Mouse (Mus musculus): ENCODE results near the gene Mpdu1.

- TF ChIP-seq CTCF (IDR thresholded peaks at IDR 0.05; ENCODE audit: borderline replicate concordance, control insufficient read depth, extremely low read depth, insufficient read depth, low read length, poor library complexity): no peak
- no peak for TF ChIP-seq POLR2A (IDR thresholded peaks at IDR 0.05; ENCODE audit: control insufficient read depth, extremely low read depth, insufficient read depth, low read length, poor library complexity)
These were observed 39.4 kb downstream of the Mpdu1 start for GRCm38 (mm10) chr11:69623006-69623405.
